Mouse (Mus musculus) heart, adult 2 months (tissue): ENCODE results near the gene Cyp2d11.
"Not testable (repeated sequence)": the region's sequence is repeated elsewhere in the genome, so short reads cannot be mapped to it uniquely, and the experiment has no call there.

Source experiments
- EP300 ChIP-seq: fragments of 200-500 bp; IDR thresholded peaks from 2 replicates; pipeline ENCODE4 v1.6.1; 2011; ENCODE audit warnings: low read depth, low read length, control low read depth; ENCODE audit not compliant: insufficient read depth
- POLR2A ChIP-seq: fragments of 200-500 bp; IDR thresholded peaks from 2 replicates; pipeline ENCODE4 v1.6.1; 2011; ENCODE audit warnings: mild to moderate bottlenecking, low read depth, low read length, control low read depth; ENCODE audit not compliant: insufficient read depth

DNA sequence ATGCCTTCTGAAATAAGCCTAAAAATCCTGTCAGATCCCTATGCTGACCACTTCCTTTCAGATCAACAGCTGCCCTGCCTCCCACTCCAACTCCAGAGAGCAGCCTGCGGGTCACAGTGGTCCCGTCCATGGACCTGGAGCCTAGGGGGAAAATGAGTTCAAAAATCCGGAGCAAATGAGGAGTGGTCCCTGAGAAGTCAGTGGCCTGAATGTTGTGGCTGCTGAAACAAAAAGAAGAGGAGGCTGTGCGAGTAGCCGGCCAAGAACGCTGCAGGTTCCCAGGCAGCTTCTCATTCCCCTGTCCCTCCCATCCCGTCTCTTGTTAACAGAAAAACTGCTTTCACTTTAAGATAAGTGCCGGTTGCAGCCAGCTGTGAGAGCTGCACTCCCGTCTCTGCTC lies 29.3 kb downstream of the Cyp2d11 start:
- not testable (repeated sequence) for TF ChIP-seq EP300, POLR2A
